Mouse (Mus musculus) C2C12 (cell line): ENCODE data around the gene Zic5.

Source experiments
- CTCF ChIP-seq: IDR thresholded peaks from one replicate; pipeline ENCODE4 v1.5.1; 2011; ENCODE audit not compliant: control insufficient read depth, insufficient read depth, insufficient read length
- USF1 ChIP-seq: IDR thresholded peaks from one replicate; pipeline ENCODE4 v1.6.1; 2011; ENCODE audit warnings: low read depth, mild to moderate bottlenecking, control low read depth, moderate library complexity

GRCm38 (mm10) chr14:122478574-122479011 lies 13.1 kb upstream of the Zic5 start:
- no peak for TF ChIP-seq CTCF
- no peak for TF ChIP-seq USF1
